Mouse (Mus musculus) CH12.LX (cell line): Measurements from ENCODE around the gene Esrra. TPM values are rescaled to one million over a fixed set of nuclear protein-coding genes. Genes with fewer than 3 reads are reported as not detected.

ENCODE experiments used
- DNase-seq: peaks from one replicate; pipeline ENCODE4 v3.0.0-alpha.2; 2013; ENCODE audit errors: extremely low read depth
- H3K27ac ChIP-seq: 2 replicates; pipeline ENCODE4 v1.5.1; 2012; ENCODE audit warnings: low read depth, mild to moderate bottlenecking, control low read depth, moderate library complexity; ENCODE audit not compliant: insufficient read depth
- H3K27me3 ChIP-seq: replicated peaks from 2 replicates; pipeline ENCODE3; 2012; ENCODE audit warnings: inconsistent platforms
- H3K36me3 ChIP-seq, 2 experiments: replicated peaks in 1 of 2; 2 replicates each; pipeline versions ENCODE3 to v1.6.1; 2012; ENCODE audit warnings: inconsistent platforms in 1 of 2, low read length in 1 of 2, mild to moderate bottlenecking in 1 of 2, mixed read lengths in 1 of 2, moderate library complexity in 1 of 2; ENCODE audit not compliant: control insufficient read depth in 1 of 2, insufficient read depth in 1 of 2
- H3K4me1 ChIP-seq, 2 experiments: 2 replicates each; pipeline ENCODE4 v1.6.1; 2012; ENCODE audit warnings: inconsistent platforms in 1 of 2, moderate library complexity in 1 of 2; ENCODE audit not compliant: insufficient read depth in 2 of 2, control insufficient read depth in 1 of 2
- H3K4me2 ChIP-seq: 2 replicates; pipeline ENCODE4 v1.6.1; 2012; ENCODE audit warnings: low read depth, mild to moderate bottlenecking, control low read depth; ENCODE audit not compliant: poor library complexity, insufficient read depth, severe bottlenecking
- H3K4me3 ChIP-seq, 3 experiments: fragments of 150-350 bp in 1 of 3; sonication (generic) in 1 of 3; replicated peaks in 1 of 3; 2 replicates each; pipeline versions ENCODE3 to v1.5.1; 2011 to 2012; ENCODE audit warnings: low read depth in 2 of 3, low read length in 2 of 3, mild to moderate bottlenecking in 2 of 3, moderate library complexity in 2 of 3, control low read depth in 1 of 3, improper control_type of control experiment in 1 of 3, inconsistent platforms in 1 of 3, mixed read lengths in 1 of 3; ENCODE audit not compliant: poor library complexity in 1 of 3
- H3K79me2 ChIP-seq: replicated peaks from 2 replicates; pipeline ENCODE4 v1.6.1; 2012; ENCODE audit warnings: mild to moderate bottlenecking, moderate library complexity; ENCODE audit not compliant: control insufficient read depth, poor library complexity, insufficient read depth, severe bottlenecking; ENCODE audit errors: extremely low read depth
- H3K9ac ChIP-seq: 2 replicates; pipeline ENCODE4 v1.6.1; 2012; ENCODE audit warnings: low read depth, mild to moderate bottlenecking, control low read depth, moderate library complexity; ENCODE audit not compliant: insufficient read depth
- H3K9me3 ChIP-seq: replicated peaks from 2 replicates; pipeline ENCODE3; 2012; ENCODE audit warnings: low read length, inconsistent platforms, mixed read lengths
- BHLHE40 ChIP-seq: IDR thresholded peaks from 2 replicates; pipeline ENCODE4 v1.6.1; 2011; ENCODE audit warnings: mild to moderate bottlenecking, low read depth, low read length, improper control_type of control experiment
- CHD2 ChIP-seq: IDR thresholded peaks from 2 replicates; pipeline ENCODE4 v1.6.1; 2011; ENCODE audit warnings: low read length, improper control_type of control experiment
- CTCF ChIP-seq, 2 experiments: IDR thresholded peaks in 1 of 2; conservative IDR thresholded peaks in 1 of 2; 2 replicates each; pipeline ENCODE4 v1.5.1; 2011 to 2012; ENCODE audit warnings: low read depth in 2 of 2, low read length in 2 of 2, improper control_type of control experiment in 1 of 2, inconsistent platforms in 1 of 2, mild to moderate bottlenecking in 1 of 2, moderate library complexity in 1 of 2
- EP300 ChIP-seq: IDR thresholded peaks from 2 replicates; pipeline ENCODE4 v1.6.1; 2011; ENCODE audit warnings: low read length, improper control_type of control experiment
- ETS1 ChIP-seq: conservative IDR thresholded peaks from 2 replicates; pipeline ENCODE4 v1.6.1; 2012; ENCODE audit warnings: low read depth, mild to moderate bottlenecking, inconsistent platforms, low read length, improper control_type of control experiment, moderate library complexity
- JUN ChIP-seq: IDR thresholded peaks from 2 replicates; pipeline ENCODE4 v1.6.1; 2011; ENCODE audit warnings: low read depth, mild to moderate bottlenecking, low read length, improper control_type of control experiment, moderate library complexity; ENCODE audit not compliant: insufficient read depth
- MAFK ChIP-seq: IDR thresholded peaks from 2 replicates; pipeline ENCODE4 v1.6.1; 2011; ENCODE audit warnings: low read length, improper control_type of control experiment; ENCODE audit not compliant: insufficient replicate concordance
- MAX ChIP-seq: IDR thresholded peaks from 2 replicates; pipeline ENCODE4 v1.6.1; 2011; ENCODE audit warnings: low read length, improper control_type of control experiment
- MAZ ChIP-seq: IDR thresholded peaks from 2 replicates; pipeline ENCODE4 v1.6.1; 2012; ENCODE audit warnings: low read depth, mild to moderate bottlenecking, inconsistent platforms, low read length, improper control_type of control experiment, moderate library complexity
- MEF2A ChIP-seq: IDR thresholded peaks from 2 replicates; pipeline ENCODE4 v1.6.1; 2014; ENCODE audit warnings: low read depth, mild to moderate bottlenecking, inconsistent platforms, low read length, improper control_type of control experiment, borderline replicate concordance
- MXI1 ChIP-seq: IDR thresholded peaks from 2 replicates; pipeline ENCODE4 v1.6.1; 2011; ENCODE audit warnings: mild to moderate bottlenecking, low read depth, low read length, improper control_type of control experiment
- NRF1 ChIP-seq: IDR thresholded peaks from 2 replicates; pipeline ENCODE4 v1.6.1; 2014; ENCODE audit warnings: low read depth, mild to moderate bottlenecking, inconsistent platforms, low read length, improper control_type of control experiment, moderate library complexity
- PAX5 ChIP-seq: IDR thresholded peaks from 2 replicates; pipeline ENCODE4 v1.6.1; 2012; ENCODE audit warnings: low read length, inconsistent platforms, mixed read lengths
- RAD21 ChIP-seq: IDR thresholded peaks from 2 replicates; pipeline ENCODE4 v1.6.1; 2011; ENCODE audit warnings: low read depth, mild to moderate bottlenecking, low read length, improper control_type of control experiment, moderate library complexity
- SMC3 ChIP-seq: IDR thresholded peaks from 2 replicates; pipeline ENCODE4 v1.6.1; 2011; ENCODE audit warnings: low read depth, low read length, improper control_type of control experiment
- TCF12 ChIP-seq: IDR thresholded peaks from 2 replicates; pipeline ENCODE4 v1.6.1; 2014; ENCODE audit warnings: low read depth, mild to moderate bottlenecking, inconsistent platforms, low read length, improper control_type of control experiment
- USF2 ChIP-seq: conservative IDR thresholded peaks from 2 replicates; pipeline ENCODE4 v1.6.1; 2011; ENCODE audit warnings: low read depth, low read length, improper control_type of control experiment
- ZC3H11A ChIP-seq: IDR thresholded peaks from 2 replicates; pipeline ENCODE4 v1.6.1; 2012; ENCODE audit warnings: low read depth, mild to moderate bottlenecking, inconsistent platforms, low read length, improper control_type of control experiment
- ZKSCAN1 ChIP-seq: IDR thresholded peaks from 2 replicates; pipeline ENCODE4 v1.6.1; 2012; ENCODE audit warnings: low read depth, inconsistent platforms, low read length, improper control_type of control experiment, borderline replicate concordance
- ZMIZ1 ChIP-seq: IDR thresholded peaks from 2 replicates; pipeline ENCODE4 v1.6.1; 2012; ENCODE audit warnings: low read depth, mild to moderate bottlenecking, inconsistent platforms, low read length, improper control_type of control experiment
- ZNF384 ChIP-seq: IDR thresholded peaks from 2 replicates; pipeline ENCODE4 v1.6.1; 2012; ENCODE audit warnings: low read depth, low read length, improper control_type of control experiment, inconsistent platforms
- dilution Hi-C: fragments of 300-500 bp; cut with MboI; formaldehyde crosslinking; loops from 2 replicates; pipeline ENCODE4 v1.14.3; 2020; ENCODE audit warnings: low sequenced_read_pairs; ENCODE audit not compliant: extremely low pct_unique_long_range_greater_than_20kb, extremely low pct_ligation_motif_present
- in situ Hi-C: fragments of 300-500 bp; cut with MboI; formaldehyde crosslinking; loops from 3 replicates; pipeline ENCODE4 v1.14.3; 2019; ENCODE audit warnings: low sequenced_read_pairs, low pct_ligation_motif_present, low pct_unique_long_range_greater_than_20kb, mixed read lengths
- polyA plus RNA-seq: library from polyadenylated mRNA; unstranded; fragments of >175 nt; gene quantifications from 2 replicates; pipeline ENCODE4 v1.2.1, GENCODE M21; 2012; ENCODE audit warnings: low read depth; ENCODE audit not compliant: insufficient read length
- total RNA-seq, 2 experiments: library from RNA; depleted of rRNA; stranded (reverse); fragments of 300-350 nt in 1 of 2; fragments of >200 nt in 1 of 2; gene quantifications; 2 replicates each; pipeline ENCODE4 v1.2.3; 2012 to 2014

The Esrra gene
- total and polyA plus RNA-seq, 3 experiments = 13.6 to 28.7 (median 15.6) TPM

GRCm38 (mm10) chr19:6956461-6956860 lies 34.8 kb upstream of the Esrra start (continued):
- no peak for TF ChIP-seq EP300
- TF ChIP-seq NRF1 = no peak

- Histone ChIP-seq H3K4me1 (peaks cover 12 to 23% of the 10 kb centered on the region in 2 experiments), H3K79me2 (no peaks in the 10 kb centered on the region), H3K27ac (no peak overlapping the region), H3K36me3 (peaks cover 48 to 98% of the 10 kb centered on the region in 2 experiments), H3K27me3 (no peaks in the 10 kb centered on the region), H3K4me2 (no peak overlapping the region), H3K9me3 (no peaks in the 10 kb centered on the region), H3K4me3 (no peak overlapping the region), H3K9ac (no peak overlapping the region)
- TF ChIP-seq ZNF384 = no peak
- TF ChIP-seq ZC3H11A = no peak
- peak; percentile 19; the same call in 1 of the 2 replicates for TF ChIP-seq BHLHE40
- no peak for TF ChIP-seq CHD2
- TF ChIP-seq USF2 = no peak
- no peak for TF ChIP-seq ZMIZ1
- in situ Hi-C loops = no loop called here
- dilution Hi-C loops = no loop called here
- DNase-seq = no peak
Measured at GRCm38 (mm10) chr19:6955424-6955823, 33.8 kb upstream of the Esrra start.

DNA sequence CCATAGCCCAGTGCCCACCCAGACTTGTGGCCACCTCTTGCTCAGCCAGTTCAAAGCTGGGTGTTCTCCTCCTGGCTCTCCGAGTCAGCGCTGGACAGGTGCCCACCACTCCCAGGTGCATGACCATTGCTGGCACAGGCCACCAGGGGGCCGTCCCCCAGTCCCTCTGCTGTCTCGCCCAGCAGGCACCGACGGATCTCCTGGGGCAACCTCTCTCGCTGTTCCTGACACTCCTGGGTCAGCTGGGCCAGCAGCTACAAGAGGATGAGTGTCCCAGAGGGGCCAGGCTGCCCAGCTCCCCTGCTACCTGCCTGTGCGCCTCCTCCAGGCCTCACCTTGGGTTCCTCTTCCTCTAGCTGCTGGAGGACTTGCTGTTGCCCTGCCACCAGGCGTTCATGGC lies 32.4 kb upstream of the Esrra start:
- in situ Hi-C loops (no loop called here), dilution Hi-C loops (no loop called here)
- no peak for TF ChIP-seq RAD21
- no peak for TF ChIP-seq MEF2A
- no peak for TF ChIP-seq MXI1
- no peak for TF ChIP-seq EP300
- no peak for TF ChIP-seq USF2
- TF ChIP-seq JUN = no peak
- no peak for TF ChIP-seq TCF12
- TF ChIP-seq MAZ = no peak
- TF ChIP-seq CHD2 = no peak
- TF ChIP-seq ETS1 = no peak
- no peak for TF ChIP-seq ZNF384
- no peak for TF ChIP-seq MAX
- peak; percentile 44; the same call in 1 of the 2 replicates for TF ChIP-seq SMC3
- TF ChIP-seq CTCF (conservative IDR thresholded peaks at IDR 0.05 in 1 of 2, IDR thresholded peaks at IDR 0.05 in 1 of 2; ENCODE audit: low read depth in 2 of 2, low read length in 2 of 2) = peak in 1 of 2 experiments; percentile 53; a peak in 2 of 4 replicates
- no peak for TF ChIP-seq MAFK
- no peak for TF ChIP-seq ZKSCAN1
- TF ChIP-seq PAX5 = no peak
- TF ChIP-seq, all 38 proteins: peak for 2
- peaks cover 12 to 23% of the 10 kb centered on the region in 2 experiments for H3K4me1 ChIP-seq
- no peak overlapping the region for H3K4me3 ChIP-seq
- no peak overlapping the region for H3K9ac ChIP-seq
- H3K36me3 ChIP-seq = peaks cover 40 to 98% of the 10 kb centered on the region in 2 experiments
- H3K9me3 ChIP-seq = no peaks in the 10 kb centered on the region
- no peak overlapping the region for H3K27ac ChIP-seq
- H3K4me2 ChIP-seq = no peak overlapping the region
- no peaks in the 10 kb centered on the region for H3K27me3 ChIP-seq
- no peaks in the 10 kb centered on the region for H3K79me2 ChIP-seq
- no peak for DNase-seq
